Comparison of ENCODE assay signal across 8 mouse cellular contexts in genomic region chr11:45955127-45955627, GRCm38 (mm10). TPM values are rescaled to one million over a fixed set of nuclear protein-coding genes. Genes with fewer than 3 reads are reported as not detected.
DNase-seq lines count a peak whose midpoint lies in the region; ATAC-seq lines count a peak whose summit lies in the region.

Gene Thg1l (minus strand): TSS chr11:45955494.

- H3K36me3 ChIP-seq in hindbrain, embryonic 15.5 days = peaks cover 9% of the 10 kb centered on the region

- peak; percentile 99 for ATAC-seq in hindbrain, embryonic 15.5 days (ENCODE audit: low FRiP score, low read depth)

- H3K27me3 ChIP-seq in hindbrain, embryonic 15.5 days = no peaks in the 10 kb centered on the region

- H3K9ac ChIP-seq in hindbrain, embryonic 15.5 days = peak within 1 kb of the TSS; percentile 53

- WGBS in hindbrain, embryonic 15.5 days = under 1% methylated on average over 32 of the region's 32 CpGs

- DNase-seq in R1 (ENCODE audit: low read depth, low spot score) = peak; percentile 93
- DNase-seq in cerebellum, postnatal 25 days = peak; percentile 93 to 95
- DNase-seq in frontal cortex, postnatal 36 days (ENCODE audit: low spot score in 2 of 2) = peak; percentile 92 to 93
- DNase-seq in left cerebral cortex, adult 11 months (ENCODE audit: low spot score) = peak; percentile 84
- peak; percentile 92 to 93 for DNase-seq in lung, postnatal 4 days
- peak; percentile 89 for DNase-seq in retina, postnatal 7 days (ENCODE audit: low read depth, low spot score)
- peak; percentile 85 for DNase-seq in urinary bladder, adult 2 months (ENCODE audit: low spot score)

- peak within 1 kb of the TSS; percentile 83 for H3K27ac ChIP-seq in hindbrain, embryonic 15.5 days (replicated peaks)

- H3K4me3 ChIP-seq in hindbrain, embryonic 15.5 days = peak within 1 kb of the TSS; percentile 67

- peak within 1 kb of the TSS; percentile 62 for H3K4me2 ChIP-seq in hindbrain, embryonic 15.5 days

- no peaks in the 10 kb centered on the region for H3K9me3 ChIP-seq in hindbrain, embryonic 15.5 days

- peaks cover 7% of the 10 kb centered on the region for H3K4me1 ChIP-seq in hindbrain, embryonic 15.5 days (replicated peaks)

RNA-seq across cellular contexts. Expression of gene Thg1l, which starts in this region (rescaled TPM):
- polyA plus RNA-seq in hindbrain, embryonic 15.5 days (2015; fragmentation: Nextera tagmentation; extraction: Ambion mirVana) = 9.1 and 10.0 TPM in 2 replicates
- polyA plus RNA-seq in urinary bladder, adult 2 months (2012; rRNA removed) = 9.3 and 9.7 TPM in 2 replicates

Comparison
In these comparisons a context has a peak if more than half of its experiments do, and no peak if none do; other contexts are left out.
1. Peak in every context shown above with its lines: DNase-seq, ATAC-seq, H3K4me3 ChIP-seq and H3K27ac ChIP-seq.